Mouse (Mus musculus): ENCODE measurements around the gene Pi16.

DNA sequence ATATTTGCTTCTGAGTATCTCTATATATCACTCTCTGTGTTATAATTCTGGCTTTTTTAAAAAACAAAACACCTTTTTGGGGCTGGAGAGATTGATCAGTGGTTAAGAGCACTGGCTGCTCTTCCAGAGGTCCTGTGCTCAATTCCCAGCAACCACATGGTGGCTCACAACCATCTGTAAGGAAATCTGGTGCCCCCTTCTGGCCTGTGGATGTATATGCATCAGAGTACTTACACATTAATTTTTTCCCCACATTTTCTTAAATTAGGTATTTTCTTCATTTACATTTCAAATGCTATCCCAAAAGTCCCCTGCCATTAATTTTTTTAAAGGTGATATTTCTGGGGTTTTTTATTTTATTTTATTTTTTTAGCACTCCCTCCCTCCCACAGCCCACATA is 4.2 kb upstream of the Pi16 start:
- TF ChIP-seq CTCF (IDR thresholded peaks at IDR 0.05; ENCODE audit: borderline replicate concordance, control insufficient read depth, extremely low read depth, insufficient read depth, low read length, poor library complexity) (no peak), POLR2A (IDR thresholded peaks at IDR 0.05; ENCODE audit: control insufficient read depth, extremely low read depth, insufficient read depth, low read length, poor library complexity) (no peak)
